Mouse (Mus musculus) liver (tissue): ENCODE measurements around the gene Stip1.
"Not testable (repeated sequence)": the region's sequence is repeated elsewhere in the genome, so short reads cannot be mapped to it uniquely, and the experiment has no call there.

Source experiments
- DNase-seq: peaks from one replicate; pipeline ENCODE4 v3.0.0-alpha.2; 2020; ENCODE audit warnings: mixed read lengths

Gene Stip1

DNA sequence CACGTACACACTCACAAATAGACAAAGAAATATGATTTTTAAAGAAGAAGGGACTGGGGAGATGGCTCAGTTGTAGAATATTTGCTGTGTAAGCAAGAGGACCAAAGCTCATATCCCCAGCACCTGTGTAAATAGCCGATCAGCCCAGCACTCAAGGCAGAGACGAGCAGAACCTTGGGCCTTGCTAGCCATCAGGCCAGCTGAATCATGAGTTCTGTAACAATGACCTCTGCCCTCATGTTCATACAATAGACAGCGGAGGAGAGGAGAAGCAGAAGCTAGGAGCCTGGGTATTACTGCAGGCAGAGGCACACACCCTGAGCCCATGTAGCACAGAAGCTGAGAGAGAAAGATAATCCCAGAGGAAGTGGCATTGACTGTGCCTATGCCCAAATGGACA, 27.3 kb downstream of the Stip1 start:
- DNase-seq = no peak

DNA sequence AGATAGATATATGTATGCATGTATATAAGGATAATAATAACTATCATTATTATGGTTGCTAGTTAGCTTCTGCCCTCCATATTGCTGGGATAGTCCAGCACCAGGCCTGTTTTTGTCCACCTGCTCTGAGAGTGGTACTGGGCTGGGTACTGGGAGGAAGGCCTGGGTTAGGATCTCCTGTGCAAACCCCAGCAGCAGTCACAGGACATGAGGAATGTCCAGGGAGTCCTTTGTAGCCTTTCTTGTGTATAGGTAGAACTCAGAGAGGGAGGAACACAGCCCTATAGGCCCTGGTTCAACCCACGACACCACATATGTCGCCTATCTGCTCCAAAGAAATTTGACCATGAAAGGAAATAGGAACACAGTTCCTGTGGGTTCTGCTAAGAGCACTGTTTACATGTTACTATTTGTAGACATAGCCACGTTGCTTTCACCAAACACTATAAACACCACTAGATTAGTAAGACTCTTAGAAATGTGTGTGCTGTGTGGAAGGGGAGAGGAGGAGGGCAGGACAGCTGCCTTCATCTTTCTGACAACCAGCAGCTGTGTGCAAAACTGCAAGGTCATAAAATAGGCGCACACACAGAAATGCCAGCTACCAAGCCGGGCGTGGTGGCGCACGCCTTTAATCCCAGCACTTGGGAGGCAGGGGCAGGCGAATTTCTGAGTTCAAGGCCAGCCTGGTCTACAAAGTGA, 32.7 kb downstream of the Stip1 start:
- no peak for DNase-seq

DNA sequence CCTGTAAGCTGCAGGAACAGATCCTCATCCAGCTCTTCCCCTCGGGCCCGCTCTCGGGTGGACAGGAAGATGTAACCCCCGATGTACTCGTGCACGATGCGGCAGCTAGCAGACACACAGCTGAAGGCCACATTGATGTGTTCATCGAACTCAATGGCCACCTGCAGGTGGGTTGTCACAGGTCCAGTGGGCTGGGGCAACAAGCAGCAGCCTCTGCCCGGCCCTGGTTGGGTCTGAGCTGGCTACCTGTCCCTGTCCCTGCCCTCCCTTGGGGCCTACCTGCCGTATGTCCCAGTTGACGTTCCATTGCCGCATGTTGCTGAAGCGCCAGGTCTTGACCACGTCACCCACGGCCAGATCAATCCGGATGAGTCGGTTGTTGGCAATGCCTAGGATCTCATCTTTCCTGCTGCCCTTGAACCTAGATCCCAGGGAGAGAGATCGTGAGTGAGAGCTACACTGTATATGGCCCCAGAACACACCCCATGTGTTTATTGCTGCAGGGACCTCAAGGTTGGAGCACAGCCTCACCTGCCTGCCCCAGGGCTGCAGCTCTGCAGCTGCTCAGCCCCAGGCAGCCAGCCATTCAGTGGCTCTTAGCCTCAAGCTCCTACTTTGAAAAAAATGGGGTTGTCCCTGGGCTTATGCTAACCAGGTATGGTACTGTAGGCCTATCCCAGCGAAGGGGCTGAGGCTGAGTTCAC, 40.3 kb downstream of the Stip1 start:
- DNase-seq = no peak

- no peak for DNase-seq
Measured at GRCm38 (mm10) chr19:6997721-6998290, 42.0 kb downstream of the Stip1 start.

GRCm38 (mm10) chr19:6996006-6996405, 43.8 kb downstream of the Stip1 start, which contains the start of the genes Nudt22 and Trpt1:
Nudt22 (minus strand) TSS chr19:6996117.
Trpt1 (plus strand) TSS chr19:6996131.
- DNase-seq = peak; percentile 91

DNA sequence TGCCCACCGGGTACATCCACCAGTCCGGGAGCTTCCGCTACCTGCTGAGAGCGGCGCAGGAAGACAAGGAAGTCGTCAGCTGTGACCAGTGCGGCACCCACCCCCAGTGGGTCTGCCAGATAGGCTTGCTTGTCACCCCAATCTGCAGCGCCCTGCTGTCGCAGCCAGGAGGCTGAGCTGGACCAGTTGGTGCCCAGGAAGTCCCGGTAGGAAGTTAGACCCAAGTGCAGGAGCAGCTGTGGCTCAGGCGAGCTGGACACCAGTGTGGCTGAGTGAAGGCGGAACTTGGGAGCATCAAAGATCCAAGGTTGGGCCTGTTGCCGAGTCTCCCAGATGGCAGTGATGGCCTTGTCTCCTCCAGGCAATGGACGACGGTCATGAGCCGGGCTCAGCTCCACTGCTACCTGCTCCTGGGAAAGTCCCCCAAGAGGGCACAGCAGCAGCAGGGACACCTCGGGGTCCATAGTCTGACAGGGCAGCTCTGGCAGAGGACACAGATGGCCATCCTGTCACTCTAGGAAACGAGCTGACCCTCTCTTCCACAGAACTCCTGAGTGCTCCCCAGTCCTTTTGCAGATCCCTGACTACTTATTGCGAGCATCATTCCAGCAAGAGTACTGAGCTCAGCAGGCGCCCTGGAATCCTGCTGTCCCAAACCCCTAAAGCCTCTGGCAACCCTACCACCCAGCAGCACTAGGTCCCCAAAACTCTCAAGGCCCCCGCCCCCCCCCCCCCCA, 44.3 kb downstream of the Stip1 start:
- DNase-seq = no peak

- DNase-seq = no peak
Measured at GRCm38 (mm10) chr19:6994489-6994888, 45.3 kb downstream of the Stip1 start.

GRCm38 (mm10) chr19:6994002-6994401, 45.8 kb downstream of the Stip1 start:
- no peak for DNase-seq

DNA sequence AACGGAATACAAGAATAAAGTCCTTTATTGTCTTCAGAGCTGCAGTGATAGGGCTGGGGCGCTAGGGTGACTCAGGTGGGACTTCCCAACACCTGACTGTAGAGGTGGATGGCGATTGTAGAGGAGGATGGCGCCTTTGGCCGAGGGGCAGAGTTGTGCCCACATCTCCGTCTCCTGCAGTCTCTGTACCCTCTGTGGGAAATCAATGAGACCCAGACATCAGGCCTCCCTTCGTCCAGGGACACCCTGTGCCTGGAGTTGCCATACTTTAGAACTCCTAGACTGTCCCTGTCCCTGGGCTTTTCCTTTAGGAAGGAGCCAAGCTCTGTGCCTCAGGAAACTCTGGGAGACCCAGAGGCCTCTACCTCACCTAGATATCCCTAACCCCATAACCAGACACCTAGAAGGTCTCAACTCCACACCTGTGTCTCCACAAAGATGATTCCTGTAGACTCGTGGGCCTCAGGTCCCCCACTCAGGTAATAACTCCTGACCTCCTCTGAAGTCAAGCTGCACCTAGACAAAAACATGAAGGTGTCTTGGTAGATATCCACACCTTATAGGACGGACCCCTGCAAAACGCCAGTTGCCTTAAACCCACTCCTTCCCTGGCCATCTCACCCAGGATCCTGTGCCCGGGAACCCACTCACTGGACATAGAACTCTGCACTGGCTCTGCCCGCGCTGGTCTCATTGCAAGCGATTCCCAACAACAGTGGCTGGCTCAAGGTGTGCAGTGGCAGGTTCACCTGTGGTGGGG, 46.6 kb downstream of the Stip1 start:
- DNase-seq = no peak

- peak; percentile 99 for DNase-seq
Measured at GRCm38 (mm10) chr19:6992011-6992858, 47.5 kb downstream of the Stip1 start, which contains the start of gene Dnajc4. Dnajc4 (minus strand) TSS chr19:6992572.

GRCm38 (mm10) chr19:6991166-6991565, 48.6 kb downstream of the Stip1 start:
- DNase-seq = not testable (repeated sequence)

GRCm38 (mm10) chr19:6990712-6991111, 49.1 kb downstream of the Stip1 start:
- no peak for DNase-seq

- DNase-seq = no peak
Measured at GRCm38 (mm10) chr19:6989251-6989650, 50.5 kb downstream of the Stip1 start.

DNA sequence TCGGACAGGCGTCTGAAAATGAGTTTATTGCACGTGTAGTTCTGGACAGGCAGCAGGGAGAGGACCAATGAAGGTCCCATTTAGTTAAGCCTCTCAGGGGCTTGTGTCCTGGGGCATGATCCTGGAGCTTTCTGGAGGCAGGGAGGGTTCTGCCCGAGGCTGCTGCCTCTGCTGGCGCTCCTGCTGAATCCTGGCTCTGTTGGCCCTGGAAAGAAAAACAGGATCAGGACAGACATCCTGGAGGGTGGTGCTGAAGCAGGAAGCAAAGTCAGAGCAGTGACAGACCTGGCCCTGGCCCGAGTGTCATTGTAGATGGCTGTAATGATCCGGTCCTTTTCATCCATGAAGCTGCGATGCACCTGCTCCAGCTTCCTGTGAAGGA, 51.9 kb downstream of the Stip1 start:
- DNase-seq = no peak

GRCm38 (mm10) chr19:6987061-6987903, 52.5 kb downstream of the Stip1 start, which contains the start of gene Vegfb:
Vegfb (minus strand) TSS chr19:6987651.
- DNase-seq = peak; percentile 72

DNA sequence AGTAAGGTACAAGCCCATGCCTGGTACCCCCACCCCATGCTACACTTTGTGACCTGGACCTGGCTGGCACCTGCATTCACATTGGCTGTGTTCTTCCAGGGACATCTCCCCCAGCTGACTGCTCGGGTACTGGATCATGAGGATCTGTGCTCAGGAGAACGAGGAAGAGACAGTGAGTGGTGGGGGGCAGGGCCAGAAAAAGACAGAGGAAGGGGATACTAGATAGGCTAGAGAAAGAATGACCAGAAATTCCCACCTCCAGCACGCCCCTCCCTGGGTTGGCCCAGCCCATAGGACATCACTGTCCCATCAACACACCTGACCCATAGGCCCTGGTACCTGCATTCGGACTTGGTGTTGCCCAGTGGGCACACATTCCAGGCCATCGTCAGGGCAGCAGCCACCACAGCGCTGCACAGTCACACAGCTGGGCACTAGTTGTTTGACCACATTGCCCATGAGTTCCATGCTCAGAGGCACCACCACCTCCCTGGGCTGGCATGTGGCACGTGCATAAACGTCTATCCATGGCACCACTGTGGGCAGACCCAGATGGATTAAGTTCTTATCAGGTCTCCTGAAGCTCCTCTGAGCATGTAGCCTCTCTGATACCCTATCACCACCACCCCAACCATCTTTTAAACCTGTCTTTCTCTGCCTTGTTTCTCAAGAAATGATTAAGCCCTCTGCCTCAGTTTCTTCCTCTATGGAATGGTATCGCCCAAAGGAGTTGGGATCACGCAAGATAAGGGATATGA, 53.6 kb downstream of the Stip1 start:
- no peak for DNase-seq

- no peak for DNase-seq
Measured at GRCm38 (mm10) chr19:6985300-6985699, 54.5 kb downstream of the Stip1 start.

GRCm38 (mm10) chr19:6983621-6984020, 56.1 kb downstream of the Stip1 start:
- no peak for DNase-seq

- no peak for DNase-seq
Measured at GRCm38 (mm10) chr19:6981465-6981864, 58.3 kb downstream of the Stip1 start.
